Mouse (Mus musculus): ENCODE data around the gene Clybl. TPM values are rescaled to one million over a fixed set of nuclear protein-coding genes. Genes with fewer than 3 reads are reported as not detected.

The Clybl gene
- polyA plus RNA-seq, 1 experiment from 2014 or later = 19.9 TPM

GRCm38 (mm10) chr14:122200247-122200885 lies 18.9 kb downstream of the Clybl start:
- Histone ChIP-seq H3K4me1 (peaks cover 7% of the 10 kb centered on the region; the same call in 1 of the 2 replicates), H3K9ac (no peak overlapping the region), H3K27me3 (no peaks in the 10 kb centered on the region), H3K9me3 (no peaks in the 10 kb centered on the region; the same call in 1 of the 2 replicates), H3K36me3 (no peaks in the 10 kb centered on the region), H3K4me3 (no peak overlapping the region), H3K4me2 (0 out of 2 replicates have a peak overlapping the region, but pooled peaks have one; percentile 1), H3K27ac (no peak overlapping the region)
- WGBS = 28% methylated on average over 14 of the region's 14 CpGs
- no peak for ATAC-seq (ENCODE audit: insufficient number of reproducible peaks, insufficient read depth, low FRiP score, low TSS enrichment, low read depth)

GRCm38 (mm10) chr14:122209177-122209576 lies 27.7 kb downstream of the Clybl start:
- Histone ChIP-seq H3K4me1 (no peaks in the 10 kb centered on the region), H3K9ac (no peak overlapping the region), H3K27ac (no peak overlapping the region), H3K36me3 (no peaks in the 10 kb centered on the region), H3K4me2 (no peak overlapping the region), H3K9me3 (no peaks in the 10 kb centered on the region; the same call in 1 of the 2 replicates), H3K27me3 (no peaks in the 10 kb centered on the region), H3K4me3 (no peak overlapping the region)
- WGBS = 75% methylated on average over 5 of the region's 5 CpGs
- ATAC-seq (ENCODE audit: insufficient number of reproducible peaks, insufficient read depth, low FRiP score, low TSS enrichment, low read depth) = no peak

- Histone ChIP-seq H3K9me3 (no peaks in the 10 kb centered on the region), H3K4me3 (no peak overlapping the region), H3K36me3 (no peaks in the 10 kb centered on the region), H3K27ac (no peak overlapping the region), H3K4me1 (no peaks in the 10 kb centered on the region), H3K27me3 (no peaks in the 10 kb centered on the region), H3K9ac (no peak overlapping the region), H3K4me2 (no peak overlapping the region)
- no peak for ATAC-seq (ENCODE audit: insufficient number of reproducible peaks, insufficient read depth, low FRiP score, low TSS enrichment, low read depth)
- 55% methylated on average over 8 of the region's 8 CpGs for WGBS
Measured at GRCm38 (mm10) chr14:122213590-122213989, 32.1 kb downstream of the Clybl start.

- H3K36me3 ChIP-seq = no peaks in the 10 kb centered on the region
- no peaks in the 10 kb centered on the region for H3K9me3 ChIP-seq
- no peak for ATAC-seq (ENCODE audit: insufficient number of reproducible peaks, insufficient read depth, low FRiP score, low TSS enrichment, low read depth)
- no peak overlapping the region for H3K9ac ChIP-seq
- 77% methylated on average over 6 of the region's 6 CpGs for WGBS
- H3K4me2 ChIP-seq = no peak overlapping the region
- H3K4me3 ChIP-seq = no peak overlapping the region
- H3K27ac ChIP-seq = no peak overlapping the region
- no peaks in the 10 kb centered on the region for H3K4me1 ChIP-seq
- H3K27me3 ChIP-seq = no peaks in the 10 kb centered on the region
Measured at GRCm38 (mm10) chr14:122214126-122214525, 32.6 kb downstream of the Clybl start.

GRCm38 (mm10) chr14:122217221-122217620 lies 35.7 kb downstream of the Clybl start:
- no peaks in the 10 kb centered on the region for H3K4me1 ChIP-seq
- no peaks in the 10 kb centered on the region for H3K9me3 ChIP-seq
- H3K9ac ChIP-seq = no peak overlapping the region
- no peak overlapping the region for H3K4me2 ChIP-seq
- H3K4me3 ChIP-seq = no peak overlapping the region
- no peak for ATAC-seq (ENCODE audit: insufficient number of reproducible peaks, insufficient read depth, low FRiP score, low TSS enrichment, low read depth)
- no peak overlapping the region for H3K27ac ChIP-seq
- no peaks in the 10 kb centered on the region for H3K36me3 ChIP-seq
- 91% methylated on average over 4 of the region's 4 CpGs for whole genome bisulfite sequencing
- H3K27me3 ChIP-seq = 0 out of 2 replicates have a peak, but pooled peaks cover 2% of the 10 kb centered on the region

GRCm38 (mm10) chr14:122222934-122223374 lies 41.5 kb downstream of the Clybl start:
- peaks cover 54% of the 10 kb centered on the region for H3K27me3 ChIP-seq
- H3K9ac ChIP-seq = no peak overlapping the region
- no peak overlapping the region for H3K27ac ChIP-seq
- no peak for ATAC-seq (ENCODE audit: insufficient number of reproducible peaks, insufficient read depth, low FRiP score, low TSS enrichment, low read depth)
- H3K36me3 ChIP-seq = no peaks in the 10 kb centered on the region
- H3K4me2 ChIP-seq = no peak overlapping the region
- 76% methylated on average over 10 of the region's 10 CpGs for WGBS
- H3K4me3 ChIP-seq = no peak overlapping the region
- no peaks in the 10 kb centered on the region for H3K9me3 ChIP-seq
- 0 out of 2 replicates have a peak, but pooled peaks cover 4% of the 10 kb centered on the region for H3K4me1 ChIP-seq

- Histone ChIP-seq H3K9me3 (no peaks in the 10 kb centered on the region), H3K27ac (no peak overlapping the region), H3K36me3 (no peaks in the 10 kb centered on the region), H3K4me3 (0 out of 2 replicates have a peak overlapping the region, but pooled peaks have one; percentile 13), H3K9ac (no peak overlapping the region), H3K4me2 (peak overlapping the region; percentile 37), H3K4me1 (0 out of 2 replicates have a peak, but pooled peaks cover 4% of the 10 kb centered on the region), H3K27me3 (peaks cover 55% of the 10 kb centered on the region)
- 22% methylated on average over 9 of the region's 9 CpGs for WGBS
- ATAC-seq (ENCODE audit: insufficient number of reproducible peaks, insufficient read depth, low FRiP score, low TSS enrichment, low read depth) = peak; percentile 60; the same call in 1 of the 2 replicates
Measured at GRCm38 (mm10) chr14:122223461-122224102, 42.1 kb downstream of the Clybl start.

GRCm38 (mm10) chr14:122224103-122224494 lies 42.6 kb downstream of the Clybl start:
- Histone ChIP-seq H3K9me3 (no peaks in the 10 kb centered on the region), H3K27ac (no peak overlapping the region), H3K36me3 (no peaks in the 10 kb centered on the region), H3K4me1 (0 out of 2 replicates have a peak, but pooled peaks cover 4% of the 10 kb centered on the region), H3K4me2 (peak overlapping the region; percentile 37; the same call in 1 of the 2 replicates), H3K27me3 (peaks cover 60% of the 10 kb centered on the region), H3K9ac (no peak overlapping the region), H3K4me3 (no peak overlapping the region)
- WGBS = 47% methylated on average over 6 of the region's 6 CpGs
- no peak for ATAC-seq (ENCODE audit: insufficient number of reproducible peaks, insufficient read depth, low FRiP score, low TSS enrichment, low read depth)

GRCm38 (mm10) chr14:122224501-122224928 lies 43.0 kb downstream of the Clybl start:
- no peaks in the 10 kb centered on the region for H3K9me3 ChIP-seq
- H3K27me3 ChIP-seq = peaks cover 64% of the 10 kb centered on the region
- H3K27ac ChIP-seq = no peak overlapping the region
- H3K4me3 ChIP-seq = no peak overlapping the region
- H3K9ac ChIP-seq = no peak overlapping the region
- no peak for ATAC-seq (ENCODE audit: insufficient number of reproducible peaks, insufficient read depth, low FRiP score, low TSS enrichment, low read depth)
- WGBS = 31% methylated on average over 8 of the region's 8 CpGs
- H3K4me1 ChIP-seq = 0 out of 2 replicates have a peak, but pooled peaks cover 4% of the 10 kb centered on the region
- H3K36me3 ChIP-seq = no peaks in the 10 kb centered on the region
- H3K4me2 ChIP-seq = no peak overlapping the region

- no peak for ATAC-seq (ENCODE audit: insufficient number of reproducible peaks, insufficient read depth, low FRiP score, low TSS enrichment, low read depth)
- 0 out of 2 replicates have a peak, but pooled peaks cover 4% of the 10 kb centered on the region for H3K4me1 ChIP-seq
- H3K27me3 ChIP-seq = peaks cover 75% of the 10 kb centered on the region
- no peak overlapping the region for H3K27ac ChIP-seq
- H3K36me3 ChIP-seq = no peaks in the 10 kb centered on the region
- H3K4me3 ChIP-seq = no peak overlapping the region
- no peak overlapping the region for H3K9ac ChIP-seq
- WGBS = 16% methylated on average over 7 of the region's 7 CpGs
- H3K4me2 ChIP-seq = no peak overlapping the region
- no peaks in the 10 kb centered on the region for H3K9me3 ChIP-seq
Measured at GRCm38 (mm10) chr14:122225479-122226132, 44.1 kb downstream of the Clybl start.

- no peaks in the 10 kb centered on the region for H3K9me3 ChIP-seq
- H3K4me2 ChIP-seq = no peak overlapping the region
- H3K4me1 ChIP-seq = 0 out of 2 replicates have a peak, but pooled peaks cover 4% of the 10 kb centered on the region
- 48% methylated on average over 2 of the region's 2 CpGs for WGBS
- H3K27me3 ChIP-seq = peaks cover 80% of the 10 kb centered on the region
- ATAC-seq (ENCODE audit: insufficient number of reproducible peaks, insufficient read depth, low FRiP score, low TSS enrichment, low read depth) = no peak
- H3K4me3 ChIP-seq = no peak overlapping the region
- no peaks in the 10 kb centered on the region for H3K36me3 ChIP-seq
- no peak overlapping the region for H3K9ac ChIP-seq
- H3K27ac ChIP-seq = no peak overlapping the region
Measured at GRCm38 (mm10) chr14:122226133-122226515, 44.6 kb downstream of the Clybl start.
